Mouse (Mus musculus): ENCODE data around the gene Phf3.
"Not testable (repeated sequence)": the region's sequence is repeated elsewhere in the genome, so short reads cannot be mapped to it uniquely, and the experiment has no call there.

The Phf3 gene

DNA sequence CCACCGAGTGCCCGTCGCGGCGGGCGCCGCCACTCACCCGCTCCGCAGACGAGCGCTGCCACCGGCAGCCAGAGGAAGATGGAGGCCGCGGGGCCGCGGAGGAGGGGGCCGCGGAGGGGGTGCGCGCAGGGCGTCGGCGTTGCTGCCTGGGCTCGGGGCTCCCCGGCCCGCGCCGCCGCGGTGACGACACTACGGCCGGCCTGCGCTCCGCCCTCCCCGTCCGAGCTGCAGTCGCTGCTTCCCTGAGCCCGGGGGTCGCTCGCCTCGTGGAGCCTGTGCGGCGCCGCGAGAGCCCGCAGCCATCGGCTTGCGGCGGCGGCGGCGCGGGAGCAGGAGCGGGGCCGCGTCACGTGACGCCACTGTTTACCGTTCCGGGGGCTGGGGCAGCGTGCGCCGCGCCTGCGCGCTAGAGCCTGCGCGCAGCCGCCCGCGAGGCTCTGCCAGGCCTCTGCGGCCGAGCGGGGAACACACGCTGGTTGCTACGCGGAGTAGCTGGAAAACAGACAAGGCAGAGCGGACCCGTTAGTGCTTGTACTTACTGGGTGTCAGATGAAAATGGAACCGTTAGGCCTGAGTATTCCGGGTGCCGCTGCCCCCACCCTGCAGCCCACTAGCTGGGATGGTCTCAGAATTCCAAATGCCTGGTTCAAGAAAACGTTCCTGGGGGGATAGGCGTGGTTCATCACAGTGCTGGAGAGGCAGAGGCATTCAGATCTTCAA, at the start of gene Phf3:
Gene Phf3 (minus strand): TSS at position 381 of the 720 bp plus-strand sequence.
- DNase-seq (ENCODE audit: low spot score) = peak; percentile 93

DNA sequence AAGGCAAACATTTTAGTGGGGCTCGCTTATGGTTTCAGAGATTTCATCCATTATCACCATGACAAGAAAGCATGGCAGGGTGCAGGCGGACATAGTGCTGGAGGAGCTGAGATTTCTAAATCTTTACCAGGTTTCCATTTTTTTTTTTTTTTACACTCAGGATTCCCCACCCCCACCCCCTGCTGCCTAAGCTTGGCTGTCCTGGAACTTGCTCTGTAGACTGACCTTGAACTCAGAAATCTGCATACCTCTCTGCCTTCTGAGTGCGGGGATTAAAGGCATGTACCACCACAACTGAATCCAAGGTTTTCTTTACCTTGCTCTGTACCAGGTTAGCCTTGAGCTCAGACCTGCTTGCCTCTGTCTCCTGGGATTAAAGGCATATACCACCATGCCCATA, 48.5 kb upstream of the Phf3 start:
- no peak for DNase-seq (ENCODE audit: low spot score)

DNA sequence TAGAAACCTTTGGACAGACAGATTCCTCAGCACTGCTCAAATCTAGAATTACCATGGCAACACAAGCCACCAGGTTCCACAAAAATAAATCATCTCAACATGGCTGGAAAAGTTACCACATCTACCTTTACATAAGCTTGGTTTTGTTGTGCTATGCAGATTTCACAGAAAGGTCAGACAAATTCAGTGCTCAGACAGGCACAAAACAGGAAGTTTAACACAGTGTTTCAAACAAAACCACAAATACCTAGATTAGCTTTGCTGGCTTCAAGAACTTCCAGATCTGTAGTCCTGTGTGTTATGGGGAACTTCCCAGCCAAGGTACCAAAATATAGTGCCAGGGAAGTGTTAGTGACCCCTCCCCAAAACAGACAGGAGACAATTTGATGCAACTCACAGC, 47.5 kb upstream of the Phf3 start:
- no peak for DNase-seq (ENCODE audit: low spot score)

DNA sequence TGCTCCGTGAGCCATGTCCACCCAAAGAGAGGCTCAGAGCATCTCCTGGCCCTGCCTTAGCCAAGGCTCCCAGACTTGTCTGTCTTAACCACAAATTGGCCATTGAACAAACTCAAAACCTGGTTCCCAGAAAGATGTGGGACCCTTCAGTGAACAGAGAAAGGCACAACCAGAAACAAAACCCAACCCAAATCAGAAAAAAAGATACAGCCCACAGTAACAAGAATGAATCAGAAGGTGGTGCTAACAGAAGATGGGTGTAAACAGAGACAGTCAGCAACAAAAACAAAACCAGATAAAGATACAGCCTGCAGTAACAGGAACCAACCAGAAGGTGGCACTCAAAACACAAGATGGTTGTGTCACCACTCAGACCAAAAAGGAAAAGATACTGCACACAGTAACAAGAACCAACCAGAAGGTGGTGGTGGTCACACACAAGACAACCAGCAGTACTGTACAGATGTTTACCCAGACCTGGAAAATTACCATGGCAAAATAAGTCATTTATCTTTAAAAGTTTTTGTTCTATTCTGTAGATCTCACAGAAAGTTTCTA, 47.0 kb upstream of the Phf3 start:
- DNase-seq (ENCODE audit: low spot score) = no peak

DNA sequence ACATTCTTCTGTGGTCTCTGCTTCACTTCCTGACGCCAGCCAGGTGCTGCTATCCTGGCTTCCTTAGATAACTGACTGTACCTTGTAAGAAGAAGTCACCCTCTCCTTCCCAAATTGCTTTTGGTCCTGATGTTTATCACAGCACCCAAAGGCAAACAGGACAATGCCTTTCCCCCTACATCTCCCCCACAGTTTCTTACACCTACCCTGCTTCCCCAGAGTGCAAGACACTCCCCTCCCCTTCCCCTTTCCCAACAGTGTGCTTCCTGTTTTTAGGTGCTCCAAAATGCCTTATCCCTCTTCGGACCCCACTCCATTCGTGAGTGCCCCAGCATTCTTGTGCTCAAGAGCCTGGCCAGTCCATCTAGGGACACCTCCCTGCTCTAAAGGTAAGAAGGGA, 36.5 kb upstream of the Phf3 start:
- no peak for DNase-seq (ENCODE audit: low spot score)

DNA sequence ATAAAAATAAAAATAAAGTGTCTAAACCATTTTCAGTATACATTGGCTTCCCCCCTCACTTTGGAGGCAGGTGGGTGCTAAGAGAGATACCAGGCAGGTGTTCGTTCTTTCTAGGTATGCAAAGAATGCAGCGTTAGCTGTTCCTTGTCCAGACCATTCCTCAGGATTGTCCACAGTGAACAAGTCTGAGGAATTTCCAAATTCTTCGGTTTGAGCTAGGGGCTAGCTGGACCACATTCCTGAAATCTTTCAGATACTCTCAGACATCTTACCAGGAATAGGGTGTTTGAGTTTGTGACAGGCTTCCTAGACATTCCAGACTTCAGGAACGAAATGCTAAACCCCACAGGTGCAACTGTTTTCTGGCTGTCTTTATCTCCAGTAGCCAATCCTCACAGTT, 35.1 kb upstream of the Phf3 start:
- no peak for DNase-seq (ENCODE audit: low spot score)

DNA sequence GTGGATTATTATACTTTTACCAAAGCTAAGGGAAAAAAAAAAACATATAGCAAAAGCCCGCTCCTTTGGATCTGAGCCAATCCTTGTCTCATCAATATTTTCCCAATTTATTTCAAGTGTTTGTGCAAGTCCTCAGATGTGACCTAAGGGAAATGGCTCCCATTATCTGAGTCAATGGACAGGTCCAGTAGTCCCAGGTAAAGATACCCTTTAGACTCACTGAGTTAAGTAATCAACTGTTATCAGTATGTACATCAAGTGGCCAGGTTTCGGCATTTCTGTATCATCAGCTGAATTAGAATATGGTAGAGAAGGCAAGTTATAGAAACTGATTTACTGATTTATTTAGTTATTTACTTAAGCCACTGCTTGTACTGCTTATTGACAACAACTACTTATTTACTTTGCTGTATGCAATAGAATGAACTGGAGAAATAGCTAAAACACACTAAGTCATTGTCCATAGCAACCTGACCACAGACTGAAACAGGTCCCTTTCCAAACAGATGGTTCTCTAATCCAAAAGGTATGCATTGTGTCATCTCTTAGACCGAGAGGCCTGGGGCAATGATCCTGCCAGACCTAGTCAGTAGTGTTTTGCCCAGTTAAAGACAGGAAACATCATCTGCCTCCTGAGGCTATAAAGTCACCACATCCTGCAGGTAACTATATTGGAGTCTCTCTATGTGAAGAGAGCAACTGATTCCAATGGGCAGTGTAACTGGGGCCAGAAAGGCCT, 29.9 kb upstream of the Phf3 start:
- DNase-seq (ENCODE audit: low spot score) = no peak

GRCm38 (mm10) chr1:30898691-30899090, 25.0 kb upstream of the Phf3 start:
- DNase-seq (ENCODE audit: low spot score) = no peak

GRCm38 (mm10) chr1:30895366-30895765, 21.6 kb upstream of the Phf3 start:
- DNase-seq (ENCODE audit: low spot score) = not testable (repeated sequence)

DNA sequence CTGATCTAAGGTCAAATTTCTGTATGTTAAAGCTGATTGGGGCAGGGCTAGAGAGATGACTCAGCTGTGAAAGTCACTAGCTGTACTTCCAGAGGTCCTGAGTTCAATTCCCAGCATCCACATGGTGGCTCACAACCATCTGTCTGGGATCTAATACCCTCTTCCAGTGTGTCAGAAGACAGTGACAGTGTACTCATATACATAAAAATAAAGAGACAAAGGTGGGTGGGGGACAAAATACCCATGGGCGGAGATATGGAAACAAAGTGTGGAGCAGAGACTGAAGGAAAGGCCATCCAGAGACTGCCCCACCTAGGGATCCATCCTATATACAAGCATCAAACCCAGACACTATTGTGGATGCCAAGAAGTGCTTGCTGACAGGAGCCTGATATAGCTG, 10.1 kb upstream of the Phf3 start:
- DNase-seq (ENCODE audit: low spot score) = not testable (repeated sequence)

GRCm38 (mm10) chr1:30875746-30876145, 2.0 kb upstream of the Phf3 start:
- no peak for DNase-seq (ENCODE audit: low spot score)

DNA sequence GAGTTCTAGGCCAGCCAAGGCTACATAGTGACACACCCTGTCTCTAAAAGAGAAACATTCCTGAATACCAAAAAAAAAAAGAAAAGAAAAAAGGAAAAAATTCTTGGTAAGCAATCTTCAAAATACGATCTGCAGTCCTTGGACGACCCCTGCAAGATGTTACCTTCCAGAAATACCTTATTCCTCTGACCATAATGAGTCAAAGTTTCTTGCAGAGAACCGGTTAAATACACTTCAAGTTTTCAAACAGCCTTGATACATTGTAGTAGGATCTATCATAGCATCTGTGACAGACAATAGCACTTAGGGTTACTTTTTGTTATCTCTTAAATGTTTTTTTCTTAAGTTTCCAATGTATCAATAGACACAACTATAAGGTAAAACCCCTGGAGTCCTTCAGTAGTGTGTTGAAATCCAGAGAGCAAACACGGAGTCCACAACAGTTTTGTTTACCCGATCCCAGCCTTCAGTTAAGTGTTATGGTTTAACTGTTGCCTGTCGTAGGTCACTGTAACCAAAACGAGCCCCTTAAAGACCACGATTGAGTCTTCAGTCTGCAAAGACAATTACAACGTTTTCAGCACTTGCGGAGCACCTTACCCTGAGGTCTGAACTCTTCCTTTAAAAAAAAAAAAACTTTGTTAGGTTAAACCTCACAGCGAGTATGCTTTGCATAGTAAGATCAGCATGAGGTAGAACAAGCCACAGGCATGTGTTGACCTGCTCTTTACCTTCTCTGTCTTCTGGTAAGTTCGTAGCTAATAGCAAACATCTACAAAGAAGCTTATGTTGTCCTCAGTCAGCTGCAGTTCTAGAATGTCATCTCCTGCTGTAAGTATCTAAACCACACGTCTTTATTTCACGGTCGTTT, 775 bp upstream of the Phf3 start:
- no peak for DNase-seq (ENCODE audit: low spot score)

DNA sequence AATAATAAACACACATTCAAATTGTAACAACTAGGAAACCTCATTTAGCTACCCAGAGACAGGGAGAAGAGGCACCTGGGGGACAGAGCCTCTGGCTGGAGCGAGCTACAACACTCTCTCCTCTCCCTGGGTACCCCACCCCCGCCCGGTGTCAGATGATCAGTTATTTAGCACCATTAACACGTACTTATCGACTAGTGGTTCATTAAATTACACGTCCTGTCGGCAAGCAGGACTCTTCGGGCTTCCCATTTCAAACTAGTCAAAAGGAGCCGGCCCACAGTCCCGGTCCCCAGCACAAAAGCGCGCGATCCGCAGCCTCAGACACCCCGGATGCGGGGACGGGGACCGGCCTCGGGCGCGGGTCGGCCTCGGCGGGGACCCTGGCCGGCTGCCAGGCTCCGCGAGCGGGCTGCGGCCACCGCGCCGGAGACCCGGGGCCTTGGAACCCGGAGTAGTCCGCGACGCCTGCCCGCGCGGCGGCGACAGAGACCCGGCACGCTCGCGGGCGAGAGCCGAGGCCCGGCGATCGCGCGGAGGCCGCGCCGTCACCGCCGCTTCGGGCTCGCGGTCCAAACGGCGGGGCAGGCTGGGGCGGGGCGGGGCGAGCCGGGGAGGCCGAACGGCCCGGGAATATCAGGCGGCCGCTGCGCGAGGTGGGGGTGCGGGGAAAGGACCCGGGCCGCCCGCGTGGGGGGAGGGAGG, 733 bp downstream of the Phf3 start:
- DNase-seq (ENCODE audit: low spot score) = peak; percentile 42

GRCm38 (mm10) chr1:30867786-30868185, 5.9 kb downstream of the Phf3 start:
- no peak for DNase-seq (ENCODE audit: low spot score)

DNA sequence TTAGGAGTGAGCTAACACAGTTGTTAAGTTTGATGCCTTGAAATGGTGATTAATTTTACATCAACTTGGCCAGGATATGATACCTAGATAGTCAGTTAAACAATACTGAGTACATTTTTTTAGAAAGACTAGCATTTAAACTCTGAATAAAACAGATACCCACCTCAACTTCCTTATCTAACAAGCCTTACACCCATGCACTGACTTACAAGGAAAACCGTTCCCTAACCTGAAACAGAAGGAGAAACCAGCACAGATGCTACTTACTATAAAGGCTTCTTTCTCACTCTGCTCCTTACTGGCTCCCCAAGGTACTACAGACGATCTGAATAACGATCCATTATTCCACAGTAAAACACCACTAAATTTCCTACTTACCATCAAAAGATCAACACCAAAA, 21.2 kb downstream of the Phf3 start:
- DNase-seq (ENCODE audit: low spot score) = no peak

- DNase-seq (ENCODE audit: low spot score) = no peak
Measured at GRCm38 (mm10) chr1:30851920-30852319, 21.8 kb downstream of the Phf3 start.

DNA sequence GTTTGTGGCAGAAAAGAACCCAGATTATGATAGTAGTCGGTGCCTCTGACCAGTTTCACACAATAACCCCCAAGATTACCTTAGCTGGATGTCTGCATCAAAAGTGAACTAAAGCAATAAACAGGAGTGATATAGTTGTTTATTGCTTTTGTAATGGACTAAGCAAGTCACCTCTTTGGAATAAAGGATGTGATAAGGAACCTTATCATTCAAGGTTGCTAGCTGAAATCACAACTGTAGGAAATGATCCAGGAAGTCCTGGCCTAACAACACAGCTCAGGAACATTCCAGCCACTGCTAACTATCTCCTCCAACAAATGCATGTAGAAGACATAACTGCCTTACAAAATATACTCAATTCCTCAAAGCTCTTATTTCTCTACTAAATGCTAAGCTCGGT, 22.8 kb downstream of the Phf3 start:
- no peak for DNase-seq (ENCODE audit: low spot score)

DNA sequence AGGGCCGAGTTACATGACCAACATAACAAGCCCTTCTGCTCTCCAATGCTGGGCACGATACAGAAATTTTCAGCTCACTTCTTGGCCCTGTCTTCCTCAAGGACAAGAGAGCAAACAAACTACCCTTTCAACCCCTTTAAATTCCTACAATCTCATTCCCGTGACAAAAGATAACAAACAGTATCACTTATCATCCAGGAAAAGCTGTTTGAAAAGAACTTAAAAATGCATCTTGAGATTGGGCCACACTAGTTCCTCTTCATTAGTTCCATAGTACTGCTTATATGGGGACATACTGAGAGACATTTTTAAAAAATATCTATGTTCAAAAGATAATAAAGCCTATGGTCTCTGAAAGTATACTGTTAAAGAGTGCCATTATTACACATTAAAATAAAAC, 23.8 kb downstream of the Phf3 start:
- DNase-seq (ENCODE audit: low spot score) = no peak

DNA sequence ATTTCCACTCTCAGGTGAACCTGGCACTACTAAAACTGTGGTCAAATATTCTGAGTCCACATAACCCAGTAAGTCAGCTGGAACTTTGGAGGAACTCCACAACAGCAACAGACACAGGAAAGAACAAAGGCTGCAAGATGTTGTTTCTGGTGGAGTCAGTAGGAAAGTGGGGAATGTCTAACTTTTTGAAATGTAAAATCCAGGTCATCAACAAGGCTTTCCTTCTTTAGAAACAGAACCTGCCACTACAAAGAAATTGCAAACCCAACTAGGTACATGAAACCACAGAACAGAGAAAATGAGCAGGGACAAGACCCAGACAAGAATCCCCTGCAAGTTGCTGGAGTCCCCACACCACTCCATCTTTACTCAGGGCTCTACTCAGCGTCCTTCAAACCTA, 26.0 kb downstream of the Phf3 start:
- DNase-seq (ENCODE audit: low spot score) = no peak

- no peak for DNase-seq (ENCODE audit: low spot score)
Measured at GRCm38 (mm10) chr1:30839662-30840061, 34.1 kb downstream of the Phf3 start.

DNA sequence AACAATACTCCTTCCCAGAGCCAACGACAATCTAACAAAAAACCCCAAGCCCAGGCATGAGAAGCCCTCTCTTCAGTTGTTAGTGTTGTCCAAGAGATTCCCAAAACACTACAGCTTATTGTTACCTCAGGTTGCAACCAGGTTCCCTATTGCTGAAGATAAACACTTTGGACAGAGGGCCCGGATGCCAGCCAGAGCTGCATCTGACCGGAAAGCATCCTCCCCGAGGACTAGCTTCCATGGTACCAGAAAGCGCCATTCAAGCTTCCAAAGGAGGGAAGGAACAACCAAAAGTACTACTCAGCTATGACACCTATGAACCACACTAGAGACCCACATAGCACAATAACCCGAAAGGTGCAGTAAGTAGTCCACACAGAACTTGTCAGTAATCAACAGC, 38.2 kb downstream of the Phf3 start:
- DNase-seq (ENCODE audit: low spot score) = no peak

DNA sequence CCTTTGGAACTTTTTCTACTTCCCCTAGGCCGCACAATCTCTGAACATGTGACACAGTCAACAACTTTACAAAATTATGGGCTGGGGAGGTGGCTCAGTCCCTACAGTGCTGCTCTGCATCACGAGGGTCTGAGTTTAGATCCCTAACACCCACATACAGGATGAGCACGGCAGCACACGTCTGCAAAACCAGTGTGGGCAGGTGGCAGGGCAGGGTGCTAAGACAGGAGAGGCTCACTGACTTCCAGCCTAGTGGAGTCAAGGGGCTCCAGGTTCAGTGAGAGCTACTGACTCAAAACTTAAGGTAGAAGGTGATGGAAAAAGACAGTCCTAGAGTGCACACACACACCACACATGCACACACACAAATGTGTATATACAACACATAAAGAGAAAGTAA, 40.9 kb downstream of the Phf3 start:
- DNase-seq (ENCODE audit: low spot score) = no peak
